Mouse (Mus musculus) kidney, embryonic 14.5 days (tissue): ENCODE results near the gene Galr3. TPM values are rescaled to one million over a fixed set of nuclear protein-coding genes. Genes with fewer than 3 reads are reported as not detected.

Experiments used
- ATAC-seq: fragments of 200-750 bp; cut with Nextera tagmentation; 2 replicates; pipeline ENCODE4 v1.8.0; 2017; ENCODE audit warnings: moderate number of reproducible peaks, mild to moderate bottlenecking, moderate TSS enrichment, moderate library complexity; ENCODE audit not compliant: low FRiP score, low TSS enrichment
- H3K27ac ChIP-seq: fragments of 300-500 bp; sonication (generic); 2 replicates; pipeline ENCODE4 v1.5.1; 2014; ENCODE audit warnings: low read depth, mild to moderate bottlenecking, low read length, moderate library complexity, mixed read lengths
- H3K27me3 ChIP-seq: fragments of 300-500 bp; sonication (generic); 2 replicates; pipeline ENCODE4 v1.6.1; 2014; ENCODE audit warnings: mild to moderate bottlenecking, low read length; ENCODE audit not compliant: control insufficient read depth, insufficient read depth
- H3K36me3 ChIP-seq: fragments of 300-500 bp; sonication (generic); 2 replicates; pipeline ENCODE4 v1.6.1; 2014; ENCODE audit warnings: low read length, mixed read lengths; ENCODE audit not compliant: control insufficient read depth, insufficient read depth
- H3K4me1 ChIP-seq: fragments of 300-500 bp; sonication (generic); 2 replicates; pipeline ENCODE4 v1.6.1; 2014; ENCODE audit warnings: low read length, mixed read lengths; ENCODE audit not compliant: control insufficient read depth, insufficient read depth
- H3K4me2 ChIP-seq: fragments of 300-500 bp; sonication (generic); replicated peaks from 2 replicates; pipeline ENCODE4 v1.6.1; 2014; ENCODE audit warnings: low read depth, mild to moderate bottlenecking, low read length
- H3K4me3 ChIP-seq: fragments of 300-500 bp; sonication (generic); 2 replicates; pipeline ENCODE4 v1.5.1; 2014; ENCODE audit warnings: mild to moderate bottlenecking, low read length
- H3K9ac ChIP-seq: fragments of 300-500 bp; sonication (generic); 2 replicates; pipeline ENCODE4 v1.6.1; 2014; ENCODE audit warnings: low read depth, mild to moderate bottlenecking, low read length, moderate library complexity
- H3K9me3 ChIP-seq: fragments of 300-500 bp; sonication (generic); 2 replicates; pipeline ENCODE4 v1.6.1; 2016; ENCODE audit warnings: low read length; ENCODE audit not compliant: control insufficient read depth
- WGBS: fragments of 180-500 bp; shearing (Covaris S2); extraction: QIAGEN DNeasy Blood & Tissue Kit; methylation state at CpG from one replicate; pipeline ENCODE4 v1.1.7; 2014; 5-methylcytosine and 5-hydroxymethylcytosine counted together
- polyA plus RNA-seq: library from polyadenylated mRNA; unstranded; fragments of >200 nt; fragmentation: Nextera tagmentation; extraction: Ambion mirVana; gene quantifications from 2 replicates; pipeline ENCODE4 v1.2.1, GENCODE M21; 2014

The Galr3 gene
- polyA plus RNA-seq, 1 experiment from 2014 or later: 0.28 TPM

DNA sequence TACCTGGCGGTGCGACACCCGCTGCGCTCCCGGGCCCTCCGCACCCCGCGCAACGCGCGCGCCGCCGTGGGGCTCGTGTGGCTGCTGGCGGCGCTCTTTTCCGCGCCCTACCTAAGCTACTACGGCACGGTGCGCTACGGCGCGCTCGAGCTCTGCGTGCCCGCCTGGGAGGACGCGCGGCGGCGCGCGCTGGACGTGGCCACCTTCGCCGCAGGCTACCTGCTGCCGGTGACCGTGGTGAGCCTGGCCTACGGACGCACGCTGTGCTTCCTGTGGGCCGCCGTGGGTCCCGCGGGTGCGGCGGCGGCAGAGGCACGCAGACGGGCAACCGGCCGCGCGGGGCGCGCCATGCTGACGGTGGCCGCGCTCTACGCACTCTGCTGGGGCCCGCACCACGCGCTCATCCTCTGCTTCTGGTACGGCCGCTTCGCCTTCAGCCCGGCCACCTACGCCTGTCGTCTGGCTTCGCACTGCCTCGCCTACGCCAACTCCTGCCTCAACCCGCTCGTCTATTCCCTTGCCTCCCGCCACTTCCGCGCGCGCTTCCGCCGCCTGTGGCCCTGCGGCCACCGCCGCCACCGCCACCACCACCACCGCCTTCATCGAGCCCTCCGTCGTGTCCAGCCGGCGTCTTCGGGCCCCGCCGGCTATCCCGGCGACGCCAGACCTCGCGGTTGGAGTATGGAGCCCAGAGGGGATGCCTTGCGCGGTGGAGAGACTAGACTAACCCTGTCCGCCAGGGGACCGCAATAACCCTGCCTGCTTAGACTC is 1.2 kb downstream of the Galr3 start:
- H3K27me3 ChIP-seq: peaks cover 31% of the 10 kb centered on the region

GRCm38 (mm10) chr15:79044837-79045236 is 3.2 kb downstream of the Galr3 start:
- Histone ChIP-seq H3K27me3 (peaks cover 31% of the 10 kb centered on the region), H3K4me3 (no peak overlapping the region), H3K27ac (peak overlapping the region; percentile 37; the same call in 1 of the 2 replicates), H3K4me2 (no peak overlapping the region), H3K9ac (no peak overlapping the region), H3K36me3 (no peaks in the 10 kb centered on the region), H3K4me1 (peaks cover 23% of the 10 kb centered on the region), H3K9me3 (no peaks in the 10 kb centered on the region)
- WGBS: 4% methylated on average over 4 of the region's 4 CpGs
- peak; percentile 68 for ATAC-seq

More for the DNA sequence above, 1.2 kb downstream of the Galr3 start:
- peak overlapping the region; percentile 65 for H3K9ac ChIP-seq
- H3K36me3 ChIP-seq: no peaks in the 10 kb centered on the region
- H3K4me1 ChIP-seq: peaks cover 23% of the 10 kb centered on the region
- no peak overlapping the region for H3K27ac ChIP-seq
- ATAC-seq: no peak
- H3K4me2 ChIP-seq: peak overlapping the region; percentile 97
- under 1% methylated on average over 90 of the region's 105 CpGs for WGBS
- no peaks in the 10 kb centered on the region for H3K9me3 ChIP-seq
- peak overlapping the region; percentile 54 for H3K4me3 ChIP-seq

DNA sequence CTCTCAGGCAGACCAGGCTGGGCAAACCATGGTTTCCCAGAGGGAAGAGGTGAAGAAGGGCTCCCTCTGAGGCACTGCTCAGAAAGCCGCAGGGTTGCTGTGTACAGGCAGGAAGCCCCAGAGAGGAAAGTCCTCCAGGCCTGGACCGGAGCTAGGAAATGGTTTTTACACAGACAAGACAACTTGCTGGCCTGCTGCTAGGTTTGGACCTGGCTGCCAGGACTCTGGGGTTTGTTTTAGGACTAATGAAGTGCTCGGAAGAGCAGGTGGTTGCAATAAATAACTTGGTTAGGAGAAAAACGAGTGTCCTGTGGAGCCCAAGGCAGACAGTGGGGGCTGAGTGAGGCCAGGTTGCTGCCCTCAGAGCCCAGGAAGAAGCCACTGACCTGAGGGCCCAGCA is 6.5 kb downstream of the Galr3 start:
- H3K9ac ChIP-seq: no peak overlapping the region
- 57% methylated on average over 4 of the region's 4 CpGs for WGBS
- no peaks in the 10 kb centered on the region for H3K9me3 ChIP-seq
- peaks cover 6% of the 10 kb centered on the region for H3K27me3 ChIP-seq
- H3K36me3 ChIP-seq: peaks cover 9% of the 10 kb centered on the region
- no peak overlapping the region for H3K4me3 ChIP-seq
- H3K4me2 ChIP-seq: no peak overlapping the region
- no peak for ATAC-seq
- H3K4me1 ChIP-seq: peaks cover 13% of the 10 kb centered on the region; the same call in 1 of the 2 replicates
- no peak overlapping the region for H3K27ac ChIP-seq

GRCm38 (mm10) chr15:79050160-79050845 is 8.6 kb downstream of the Galr3 start:
- ATAC-seq: no peak
- Histone ChIP-seq H3K4me3 (no peak overlapping the region), H3K27ac (peak overlapping the region; percentile 81; the same call in 1 of the 2 replicates), H3K4me2 (no peak overlapping the region), H3K9me3 (no peaks in the 10 kb centered on the region), H3K4me1 (0 out of 2 replicates have a peak, but pooled peaks cover under 1% of the 10 kb centered on the region), H3K27me3 (no peaks in the 10 kb centered on the region), H3K36me3 (peaks cover 30% of the 10 kb centered on the region), H3K9ac (no peak overlapping the region)
- WGBS: 52% methylated on average over 9 of the region's 9 CpGs

DNA sequence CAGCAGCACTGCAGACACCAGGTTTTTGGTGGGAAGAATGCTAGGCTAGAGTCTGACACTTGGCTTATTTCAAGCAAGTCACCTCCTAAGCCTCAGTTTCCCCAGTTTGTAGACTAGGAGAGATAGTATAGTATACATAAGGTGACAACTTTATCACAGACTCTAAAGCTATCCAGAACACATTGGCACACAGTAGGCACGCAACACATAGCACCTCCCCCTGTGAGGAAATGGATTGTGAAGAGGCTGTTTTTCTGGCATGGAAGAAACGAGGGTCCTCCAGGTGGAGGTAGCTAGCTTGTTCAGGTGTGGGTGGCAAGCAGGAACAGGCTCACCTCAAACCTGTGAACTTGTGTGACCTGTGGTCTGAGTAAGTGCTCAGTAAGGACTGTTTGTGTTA is 9.3 kb downstream of the Galr3 start:
- no peak for ATAC-seq
- Histone ChIP-seq H3K36me3 (peaks cover 36% of the 10 kb centered on the region), H3K27ac (peak overlapping the region; percentile 81; the same call in 1 of the 2 replicates), H3K9me3 (no peaks in the 10 kb centered on the region), H3K27me3 (no peaks in the 10 kb centered on the region), H3K4me2 (no peak overlapping the region), H3K4me3 (no peak overlapping the region), H3K9ac (no peak overlapping the region), H3K4me1 (no peaks in the 10 kb centered on the region)
- WGBS: 75% methylated on average over 2 of the region's 2 CpGs

DNA sequence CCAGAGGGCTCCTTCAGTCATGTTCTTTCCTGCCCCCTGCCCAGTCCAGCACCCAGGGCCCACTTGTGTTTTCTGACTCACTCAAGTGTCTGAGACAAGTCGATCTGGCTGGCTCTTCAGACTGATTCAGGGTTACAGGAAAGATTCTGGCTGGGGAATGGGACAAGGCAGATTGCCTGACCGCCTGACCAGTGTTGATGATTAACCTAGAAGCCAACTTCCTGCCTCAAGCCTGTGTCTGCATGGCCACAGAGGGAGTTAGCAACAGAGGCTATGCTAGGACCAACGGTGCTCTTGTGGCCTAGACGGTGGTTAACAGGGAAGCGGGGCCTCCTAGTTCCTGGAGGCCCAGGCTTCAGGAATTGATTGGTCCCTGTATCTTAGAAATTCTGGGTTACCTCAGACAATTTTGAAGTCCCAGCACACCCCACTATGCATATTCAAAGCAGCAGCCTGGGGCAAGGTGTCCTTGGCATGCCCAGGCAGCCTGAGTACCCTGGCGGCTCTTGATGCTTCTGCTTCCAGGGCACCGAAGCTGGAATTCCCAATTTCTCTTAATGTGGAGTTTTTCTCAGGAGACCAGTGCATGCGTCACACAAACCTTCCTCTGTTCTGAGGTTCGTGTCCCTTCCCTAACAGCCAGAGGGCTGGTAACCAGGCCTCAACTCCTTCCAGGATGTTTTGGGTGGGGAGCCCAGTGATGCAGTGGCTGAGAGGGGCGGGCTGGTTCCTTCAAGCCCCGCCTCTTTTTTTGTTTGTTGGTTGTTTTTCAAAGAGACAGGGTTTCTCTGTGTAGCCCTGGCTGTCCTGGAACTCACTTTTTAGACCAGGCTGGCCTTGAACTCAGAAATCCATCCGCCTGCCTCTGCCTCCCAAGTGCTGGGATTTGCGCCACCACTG is 10.0 kb downstream of the Galr3 start:
- WGBS: 68% methylated on average over 13 of the region's 13 CpGs
- no peak for ATAC-seq
- no peak overlapping the region for H3K9ac ChIP-seq
- H3K9me3 ChIP-seq: no peaks in the 10 kb centered on the region
- H3K27me3 ChIP-seq: no peaks in the 10 kb centered on the region
- no peaks in the 10 kb centered on the region for H3K4me1 ChIP-seq
- H3K27ac ChIP-seq: peak overlapping the region; percentile 81
- H3K4me2 ChIP-seq: no peak overlapping the region
- peaks cover 43% of the 10 kb centered on the region for H3K36me3 ChIP-seq
- no peak overlapping the region for H3K4me3 ChIP-seq

DNA sequence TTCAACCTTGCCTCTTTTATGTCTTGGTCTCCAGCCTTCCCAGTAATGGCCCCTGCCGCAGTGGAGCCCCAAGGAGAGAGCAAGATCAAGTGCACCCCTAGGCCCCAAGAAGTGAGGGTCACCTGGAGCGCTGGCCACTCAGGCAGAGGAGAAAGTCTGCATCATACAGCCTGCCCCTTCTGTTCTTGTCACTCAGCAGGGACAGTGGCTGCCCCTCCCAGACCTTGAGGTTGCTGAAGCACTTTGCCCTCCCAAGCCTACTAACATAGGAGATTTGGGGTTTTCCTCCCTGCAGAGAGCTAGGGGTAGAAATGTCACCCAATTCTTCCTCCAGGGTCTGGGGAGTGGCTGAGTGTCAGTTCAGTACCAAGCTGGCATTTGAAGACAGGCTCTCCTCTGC is 10.7 kb downstream of the Galr3 start:
- 82% methylated on average over 2 of the region's 2 CpGs for WGBS
- Histone ChIP-seq H3K4me1 (no peaks in the 10 kb centered on the region), H3K4me3 (no peak overlapping the region), H3K4me2 (no peak overlapping the region), H3K36me3 (peaks cover 50% of the 10 kb centered on the region), H3K27me3 (no peaks in the 10 kb centered on the region), H3K9ac (no peak overlapping the region), H3K27ac (no peak overlapping the region), H3K9me3 (no peaks in the 10 kb centered on the region)
- ATAC-seq: no peak

- H3K9ac ChIP-seq: no peak overlapping the region
- no peaks in the 10 kb centered on the region for H3K9me3 ChIP-seq
- H3K4me2 ChIP-seq: no peak overlapping the region
- no peaks in the 10 kb centered on the region for H3K27me3 ChIP-seq
- WGBS: 92% methylated on average over 7 of the region's 7 CpGs
- no peak overlapping the region for H3K4me3 ChIP-seq
- ATAC-seq: no peak
- H3K36me3 ChIP-seq: peaks cover 78% of the 10 kb centered on the region
- no peak overlapping the region for H3K27ac ChIP-seq
- H3K4me1 ChIP-seq: peaks cover 6% of the 10 kb centered on the region
Measured at GRCm38 (mm10) chr15:79056601-79057000, 14.9 kb downstream of the Galr3 start.
